Mouse (Mus musculus) heart, postnatal 0 days (tissue): ENCODE measurements at regions not wholly inside any gene's neighbourhood (a gene's known extent, or its start where the extent isn't known, plus 50 kb on each side); places are given as distances from the start of the nearest gene placed in this dataset.

Source experiments
- ATAC-seq: fragments of 200-750 bp; cut with Nextera tagmentation; 2 replicates; pipeline ENCODE4 v1.8.0; 2017; ENCODE audit warnings: low read depth, moderate number of reproducible peaks, moderate library complexity; ENCODE audit not compliant: insufficient read depth
- DNase-seq: peaks from one replicate; pipeline ENCODE4 v3.0.0-alpha.2; 2016; ENCODE audit warnings: low spot score
- H3K27ac ChIP-seq: fragments of 300-500 bp; sonication (generic); 2 replicates; pipeline ENCODE4 v1.5.1; 2014; ENCODE audit warnings: low read depth, mild to moderate bottlenecking
- H3K27me3 ChIP-seq: fragments of 300-500 bp; sonication (generic); 2 replicates; pipeline ENCODE4 v1.6.1; 2014; ENCODE audit warnings: low read length, mixed read lengths; ENCODE audit not compliant: control insufficient read depth, insufficient read depth
- H3K36me3 ChIP-seq: fragments of 300-500 bp; sonication (generic); replicated peaks from 2 replicates; pipeline ENCODE4 v1.6.1; 2014; ENCODE audit warnings: low read length, mixed read lengths; ENCODE audit not compliant: control insufficient read depth, insufficient read depth
- H3K4me1 ChIP-seq: fragments of 300-500 bp; sonication (generic); 2 replicates; pipeline ENCODE4 v1.6.1; 2014; ENCODE audit warnings: antibody characterized with exemption; ENCODE audit not compliant: control insufficient read depth, insufficient read depth
- H3K4me2 ChIP-seq: fragments of 300-500 bp; sonication (generic); 2 replicates; pipeline ENCODE4 v1.6.1; 2014; ENCODE audit warnings: low read depth, mild to moderate bottlenecking, low read length, moderate library complexity
- H3K4me3 ChIP-seq: fragments of 300-500 bp; sonication (generic); 2 replicates; pipeline ENCODE4 v1.5.1; 2014; ENCODE audit warnings: low read depth, low read length
- H3K9ac ChIP-seq: fragments of 300-500 bp; sonication (generic); replicated peaks from 2 replicates; pipeline ENCODE4 v1.6.1; 2014; ENCODE audit warnings: low read depth, low read length, mixed read lengths
- H3K9me3 ChIP-seq: fragments of 300-500 bp; sonication (generic); replicated peaks from 2 replicates; pipeline ENCODE4 v1.6.1; 2016; ENCODE audit warnings: low read length; ENCODE audit not compliant: control insufficient read depth
- CTCF ChIP-seq: IDR thresholded peaks from 2 replicates; pipeline ENCODE4 v1.5.1; 2016; ENCODE audit warnings: antibody characterized with exemption, control low read depth, low read depth
- EP300 ChIP-seq: IDR thresholded peaks from 2 replicates; pipeline ENCODE4 v1.6.1; 2016; ENCODE audit warnings: antibody characterized with exemption, low read depth
- WGBS: fragments of 180-500 bp; shearing (Covaris S2); extraction: QIAGEN DNeasy Blood & Tissue Kit; methylation state at CpG from one replicate; pipeline ENCODE4 v1.1.7; 2014; 5-methylcytosine and 5-hydroxymethylcytosine counted together

GRCm38 (mm10) chr12:71549336-71549735 is 239.7 kb downstream of the Dact1 start:
- no peak for DNase-seq
- ATAC-seq = no peak

GRCm38 (mm10) chr12:71554212-71554611 is 244.5 kb downstream of the Dact1 start:
- Histone ChIP-seq H3K27ac (no peak overlapping the region), H3K9me3 (no peaks in the 10 kb centered on the region), H3K4me2 (no peak overlapping the region), H3K36me3 (no peaks in the 10 kb centered on the region), H3K4me3 (no peak overlapping the region), H3K4me1 (no peaks in the 10 kb centered on the region), H3K27me3 (no peaks in the 10 kb centered on the region), H3K9ac (no peak overlapping the region)
- 72% methylated on average over 2 of the region's 2 CpGs for WGBS
- TF ChIP-seq EP300 (no peak), CTCF (no peak)
- DNase-seq = no peak
- no peak for ATAC-seq

More at GRCm38 (mm10) chr12:71549336-71549735, 239.7 kb downstream of the Dact1 start:
- Histone ChIP-seq H3K9me3 (no peaks in the 10 kb centered on the region), H3K27me3 (no peaks in the 10 kb centered on the region), H3K36me3 (no peaks in the 10 kb centered on the region), H3K4me3 (no peak overlapping the region), H3K4me2 (no peak overlapping the region), H3K9ac (no peak overlapping the region), H3K4me1 (peaks cover 9% of the 10 kb centered on the region; the same call in 1 of the 2 replicates), H3K27ac (no peak overlapping the region)
- TF ChIP-seq EP300 (no peak), CTCF (no peak)
- 22% methylated on average over 6 of the region's 6 CpGs for WGBS

- WGBS = 78% methylated on average over 7 of the region's 7 CpGs
- H3K4me3 ChIP-seq = no peak overlapping the region
- H3K36me3 ChIP-seq = no peaks in the 10 kb centered on the region
- ATAC-seq (no peak), DNase-seq (no peak)
- TF ChIP-seq CTCF = no peak
- TF ChIP-seq EP300 = no peak
- no peak overlapping the region for H3K9ac ChIP-seq
- no peaks in the 10 kb centered on the region for H3K9me3 ChIP-seq
- no peak overlapping the region for H3K4me2 ChIP-seq
- H3K4me1 ChIP-seq = no peaks in the 10 kb centered on the region
- H3K27ac ChIP-seq = no peak overlapping the region
- H3K27me3 ChIP-seq = no peaks in the 10 kb centered on the region
Measured at GRCm38 (mm10) chr12:71561259-71561658, 251.6 kb downstream of the Dact1 start.

GRCm38 (mm10) chr12:71561918-71562572 is 252.4 kb downstream of the Dact1 start:
- DNase-seq (no peak), ATAC-seq (no peak)
- no peaks in the 10 kb centered on the region for H3K4me1 ChIP-seq
- no peak overlapping the region for H3K27ac ChIP-seq
- no peaks in the 10 kb centered on the region for H3K36me3 ChIP-seq
- 86% methylated on average over 8 of the region's 8 CpGs for WGBS
- H3K4me3 ChIP-seq = no peak overlapping the region
- H3K9ac ChIP-seq = no peak overlapping the region
- TF ChIP-seq CTCF (no peak), EP300 (no peak)
- H3K9me3 ChIP-seq = no peaks in the 10 kb centered on the region
- no peak overlapping the region for H3K4me2 ChIP-seq
- no peaks in the 10 kb centered on the region for H3K27me3 ChIP-seq

GRCm38 (mm10) chr12:71563219-71563618 is 253.5 kb downstream of the Dact1 start:
- TF ChIP-seq EP300 = no peak
- no peak for TF ChIP-seq CTCF
- H3K9ac ChIP-seq = no peak overlapping the region
- no peak overlapping the region for H3K4me3 ChIP-seq
- H3K9me3 ChIP-seq = no peaks in the 10 kb centered on the region
- no peaks in the 10 kb centered on the region for H3K36me3 ChIP-seq
- no peaks in the 10 kb centered on the region for H3K4me1 ChIP-seq
- no peak overlapping the region for H3K4me2 ChIP-seq
- no peak overlapping the region for H3K27ac ChIP-seq
- no peak for DNase-seq
- no peaks in the 10 kb centered on the region for H3K27me3 ChIP-seq
- ATAC-seq = no peak
- 88% methylated on average over 4 of the region's 4 CpGs for WGBS

GRCm38 (mm10) chr12:71566371-71566770 is 256.7 kb downstream of the Dact1 start:
- ATAC-seq = no peak

More at GRCm38 (mm10) chr12:71566371-71566770, 256.7 kb downstream of the Dact1 start:
- Histone ChIP-seq H3K4me2 (no peak overlapping the region), H3K27ac (no peak overlapping the region), H3K4me3 (no peak overlapping the region), H3K4me1 (no peaks in the 10 kb centered on the region), H3K27me3 (no peaks in the 10 kb centered on the region), H3K9me3 (no peaks in the 10 kb centered on the region), H3K36me3 (no peaks in the 10 kb centered on the region), H3K9ac (no peak overlapping the region)
- TF ChIP-seq EP300 = no peak
- TF ChIP-seq CTCF = no peak
- DNase-seq = no peak
- 98% methylated on average over 3 of the region's 3 CpGs for WGBS
